Mouse (Mus musculus) frontal cortex, postnatal 36 days (tissue): ENCODE measurements at regions not wholly inside any gene's neighbourhood (a gene's known extent, or its start where the extent isn't known, plus 50 kb on each side); places are given as distances from the start of the nearest gene placed in this dataset.

Experiments used
- DNase-seq, 2 experiments: peaks; one replicate each; pipeline ENCODE4 v3.0.0; 2022; ENCODE audit warnings: low spot score in 2 of 2

GRCm38 (mm10) chr2:137247931-137248330 lies 131.5 kb upstream of the Jag1 start:
- no peak for DNase-seq

GRCm38 (mm10) chr2:137244370-137244769 lies 127.9 kb upstream of the Jag1 start:
- no peak for DNase-seq

DNA sequence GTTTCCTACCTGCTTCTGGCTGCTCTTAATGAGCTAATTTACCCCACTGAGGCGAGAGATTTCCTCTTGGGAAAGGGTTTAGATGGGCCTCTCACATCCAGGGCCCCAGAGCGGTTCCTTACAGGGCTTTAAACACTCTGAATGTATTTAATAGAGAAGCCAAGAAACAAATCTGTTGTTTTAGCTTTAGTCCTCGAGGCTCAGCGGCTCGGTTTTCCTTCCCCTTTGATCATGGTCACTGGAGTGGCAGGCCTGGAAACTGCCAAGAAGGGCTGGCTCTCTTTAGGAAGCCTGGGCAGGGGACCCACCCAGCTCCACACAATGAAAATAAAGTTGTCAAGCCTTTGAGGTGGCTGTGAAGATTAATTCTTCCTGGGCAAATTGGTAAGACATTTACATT lies 127.5 kb upstream of the Jag1 start:
- DNase-seq, result no peak

DNA sequence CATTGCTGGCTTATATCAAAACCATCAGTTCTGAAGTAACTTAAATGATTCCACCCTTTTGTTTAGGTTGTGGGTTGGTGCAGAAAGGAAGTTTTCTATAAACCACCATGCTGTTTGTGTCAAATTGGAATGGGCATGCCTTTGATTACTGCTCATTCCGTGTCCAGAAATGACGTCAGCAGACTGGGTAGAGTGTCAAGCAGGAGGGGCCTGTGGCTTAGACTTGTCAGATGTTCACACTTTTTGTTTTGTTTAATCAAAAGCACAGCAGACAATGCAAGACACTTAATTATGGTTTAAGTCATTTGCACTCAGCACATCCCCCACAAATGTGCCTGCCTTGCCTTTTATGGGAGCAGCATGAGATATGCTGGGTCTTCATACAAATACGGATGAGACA lies 120.5 kb upstream of the Jag1 start:
- DNase-seq, result no peak

DNA sequence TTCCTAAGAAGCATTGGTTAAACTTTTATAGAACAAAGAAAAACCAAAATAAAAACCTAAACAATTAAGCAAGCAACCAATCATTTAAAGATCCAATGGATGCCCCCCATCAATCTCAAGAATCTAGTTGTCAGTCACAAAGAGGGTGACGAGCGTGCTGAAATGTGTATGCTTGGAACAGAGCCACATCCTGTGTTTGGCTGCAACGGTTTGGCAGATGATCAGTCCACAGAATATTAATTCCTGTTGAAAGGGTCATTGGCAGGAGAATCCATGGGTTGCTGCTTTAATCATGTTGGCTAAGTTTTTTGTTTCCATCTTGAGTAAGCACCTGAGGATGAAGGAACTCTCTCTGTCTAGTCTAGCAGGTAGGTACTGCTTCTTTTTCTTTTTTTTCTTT lies 117.5 kb upstream of the Jag1 start:
- DNase-seq, result no peak

DNA sequence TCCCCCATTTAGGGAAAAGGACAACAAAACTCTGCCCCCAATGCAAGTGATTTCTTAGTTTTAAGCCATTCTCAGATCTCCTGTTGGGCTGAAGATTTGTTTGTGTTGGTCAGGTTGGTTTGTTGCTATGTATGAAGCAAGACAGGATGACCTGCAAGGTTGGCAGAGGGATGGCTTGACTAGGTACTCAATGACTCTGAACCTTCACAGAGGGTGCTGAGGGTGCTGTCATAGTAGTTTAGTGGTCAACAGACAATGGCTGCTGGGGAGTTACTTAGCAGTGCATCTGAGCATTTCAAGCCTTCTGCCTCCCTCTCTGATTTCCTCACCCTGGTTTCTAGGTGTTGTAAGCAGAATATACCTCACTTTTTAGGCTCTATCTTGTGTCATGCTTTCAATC lies 114.7 kb upstream of the Jag1 start:
- no peak for DNase-seq

DNA sequence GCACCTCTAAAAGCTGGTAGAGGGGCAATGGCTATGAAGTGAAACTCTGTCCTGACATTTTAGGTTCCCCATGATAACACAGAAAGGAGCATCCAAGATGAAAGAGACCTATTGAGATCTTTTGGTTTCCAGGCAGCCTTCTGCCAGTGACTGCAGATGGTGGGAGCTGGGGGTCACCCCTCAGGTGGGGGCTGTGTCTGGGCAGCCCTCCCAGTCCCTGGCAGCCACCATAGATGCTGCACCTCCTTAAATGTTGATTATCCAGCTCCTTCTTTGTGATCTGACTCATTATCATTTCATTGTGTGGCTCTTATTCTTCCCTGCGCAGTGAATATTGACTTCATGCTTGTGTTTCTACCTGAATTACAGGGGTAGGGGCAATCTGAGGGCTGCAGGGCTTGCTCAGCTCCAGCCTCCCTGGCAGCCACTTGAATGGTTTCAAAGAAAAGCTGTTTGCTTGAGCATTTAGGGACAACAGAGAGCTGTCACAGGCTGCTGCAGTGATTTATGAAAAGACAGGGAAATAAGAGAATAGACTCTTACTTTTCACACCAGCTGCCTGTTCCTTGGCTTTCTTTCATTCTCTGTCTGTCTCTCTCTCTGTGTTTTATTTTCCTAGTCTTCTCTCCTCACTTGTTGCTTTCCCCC lies 113.1 kb upstream of the Jag1 start:
- no peak for DNase-seq

DNA sequence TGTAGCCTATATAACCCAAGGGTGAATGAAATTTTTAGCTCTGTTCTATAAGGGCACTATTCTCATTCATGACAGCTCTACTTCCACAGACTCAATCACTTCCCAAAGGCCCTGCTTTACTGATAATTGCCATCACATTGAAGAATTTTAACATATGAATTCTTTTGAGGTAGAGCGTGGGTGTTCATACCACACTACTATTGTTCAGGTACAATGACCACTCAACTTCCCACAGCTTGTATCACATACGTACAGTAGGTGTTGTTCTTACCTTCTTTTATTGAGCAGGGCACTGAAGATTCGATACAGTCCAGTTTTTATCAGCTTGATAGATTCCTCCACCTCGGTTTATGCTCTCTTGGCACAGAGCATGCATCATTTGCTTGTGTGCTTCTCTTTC lies 111.1 kb upstream of the Jag1 start:
- no peak for DNase-seq

DNA sequence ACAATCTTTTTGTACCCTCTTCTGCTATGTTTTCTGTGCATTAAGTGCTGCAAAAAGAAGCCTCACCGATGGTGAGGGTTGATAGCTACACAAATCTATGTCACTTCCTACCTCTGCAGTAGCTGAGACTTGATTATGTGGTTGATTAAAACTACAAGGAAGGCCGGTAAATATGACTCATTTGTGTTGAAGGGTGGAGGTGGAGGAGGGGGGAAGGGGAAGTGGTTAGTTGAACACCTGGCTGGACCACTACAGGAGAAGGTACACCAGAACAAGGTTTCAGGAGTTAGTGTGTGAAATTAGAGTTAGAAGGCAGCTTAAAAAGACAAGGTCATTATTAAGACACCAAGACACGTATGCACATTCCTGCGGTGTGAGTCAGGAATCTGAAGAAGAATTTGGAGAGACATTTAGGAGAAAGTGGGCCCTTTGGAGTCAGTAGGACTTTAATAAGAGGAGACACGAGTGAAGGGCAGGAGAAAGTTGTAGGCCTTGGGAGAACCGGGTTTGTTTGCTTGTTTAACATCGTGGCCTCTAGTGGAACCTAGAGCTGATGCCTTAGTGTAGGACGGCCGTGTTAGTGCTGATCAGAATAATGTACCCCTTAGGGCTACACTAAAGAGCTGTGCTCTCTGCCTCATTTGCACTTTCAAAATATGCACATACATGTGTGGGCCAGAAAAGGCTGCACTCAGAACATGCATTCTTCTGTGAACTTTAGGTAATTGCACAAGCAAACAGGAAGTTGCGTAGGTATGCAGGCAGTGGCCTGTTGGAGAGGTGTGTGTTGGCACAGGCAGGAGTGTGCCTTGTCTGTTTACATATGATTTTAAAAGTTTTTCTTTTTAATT lies 108.5 kb upstream of the Jag1 start:
- no peak for DNase-seq

- DNase-seq, result no peak
Measured at GRCm38 (mm10) chr2:137215697-137216096, 99.3 kb upstream of the Jag1 start.

GRCm38 (mm10) chr2:137207846-137208245 lies 91.4 kb upstream of the Jag1 start:
- no peak for DNase-seq

DNA sequence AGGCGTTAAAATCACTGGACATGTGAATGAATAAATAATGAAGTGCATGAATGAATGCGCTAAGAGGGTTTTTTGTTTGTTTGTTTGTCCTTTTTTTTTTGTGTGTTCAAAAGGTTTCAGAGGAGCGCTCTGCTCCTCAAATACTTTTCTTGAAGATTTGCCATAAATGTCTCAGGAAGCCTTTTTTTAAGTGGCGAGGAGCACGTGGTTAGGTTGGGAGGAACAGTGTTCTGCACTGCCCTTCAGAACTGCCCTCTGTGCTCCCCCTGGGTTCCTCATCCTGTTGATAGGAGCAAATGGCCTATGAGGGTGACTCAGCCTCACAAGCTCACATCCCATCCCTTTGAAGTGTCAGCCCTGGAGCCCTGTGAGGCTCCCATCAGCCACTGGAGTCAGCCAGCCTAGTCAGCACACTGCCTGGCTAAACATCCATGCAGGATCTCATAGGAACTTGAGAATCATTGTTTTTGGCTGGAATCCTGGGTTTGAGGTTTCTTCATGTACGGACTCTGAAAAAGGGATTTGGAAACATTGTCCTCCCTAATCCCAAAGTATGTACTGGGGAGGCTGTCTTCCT lies 87.9 kb upstream of the Jag1 start:
- DNase-seq, result peak in 1 of 2 experiments; percentile 3

- DNase-seq, result no peak
Measured at GRCm38 (mm10) chr2:137200101-137200500, 83.7 kb upstream of the Jag1 start.

DNA sequence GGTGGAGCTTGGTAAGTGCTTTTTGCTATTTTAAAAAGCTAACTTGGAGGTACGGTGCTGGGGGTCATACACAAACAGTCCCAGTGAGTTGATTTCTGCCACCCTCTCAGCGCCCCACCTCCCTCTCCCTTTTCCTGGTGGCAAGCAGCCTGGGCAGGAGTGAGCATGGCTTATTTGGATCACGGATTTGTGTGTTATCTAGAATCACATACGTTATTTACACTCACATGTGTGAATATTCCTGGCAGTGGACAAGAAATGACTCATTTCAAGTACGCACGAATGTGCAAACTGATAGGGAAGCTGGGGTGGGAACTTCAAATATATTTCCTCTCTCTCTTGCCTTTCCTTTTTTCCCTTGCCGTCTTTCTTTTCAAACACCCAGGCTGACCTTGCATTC lies 75.7 kb upstream of the Jag1 start:
- DNase-seq, result no peak

DNA sequence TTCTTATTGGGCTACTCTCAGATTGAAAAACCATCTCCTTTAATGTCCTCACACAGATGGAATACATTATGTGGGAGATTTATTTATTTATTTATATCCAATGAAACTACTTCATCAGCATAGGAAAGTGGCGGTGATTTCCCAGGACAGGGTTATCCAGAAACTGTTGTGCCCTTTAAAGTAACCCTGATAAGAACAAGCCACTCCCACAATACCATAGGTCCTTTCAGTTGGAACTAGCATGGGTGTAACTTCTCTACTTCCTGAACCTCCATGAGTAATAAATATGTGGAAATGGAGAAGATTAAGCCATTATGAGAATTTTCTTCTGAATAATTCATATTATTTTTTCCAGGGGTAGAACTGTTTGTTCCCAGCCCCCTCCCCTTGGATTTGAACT lies 52.7 kb upstream of the Jag1 start:
- no peak for DNase-seq

DNA sequence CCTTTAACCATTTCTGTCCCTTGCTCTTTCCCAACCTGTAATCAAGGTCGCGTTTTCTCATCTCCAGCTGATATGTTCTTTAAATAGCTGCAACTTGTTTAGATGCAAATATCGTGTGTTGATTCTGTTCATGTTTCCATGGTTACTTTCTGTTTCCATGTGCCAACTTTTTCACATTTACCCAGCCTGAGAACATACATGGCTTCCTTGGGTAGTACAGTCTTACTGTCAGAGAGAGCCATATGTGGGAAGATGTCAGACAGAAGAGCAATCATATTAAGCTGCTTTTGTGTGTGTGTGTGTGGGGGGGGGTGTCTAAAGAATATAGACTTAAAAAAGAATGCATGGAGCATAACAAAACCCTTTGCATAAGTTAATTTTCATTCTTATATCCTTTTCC lies 52.2 kb upstream of the Jag1 start:
- no peak for DNase-seq
